Mouse (Mus musculus) myocyte (in vitro differentiated cells): ENCODE measurements at regions not wholly inside any gene's neighbourhood (a gene's known extent, or its start where the extent isn't known, plus 50 kb on each side); places are given as distances from the start of the nearest gene placed in this dataset.

Experiments
- H3K27me3 ChIP-seq: one replicate; pipeline ENCODE4 v1.6.1; 2011; ENCODE audit not compliant: control insufficient read depth, insufficient read depth, insufficient read length
- H3K36me3 ChIP-seq: one replicate; pipeline ENCODE4 v1.6.1; 2011; ENCODE audit not compliant: control insufficient read depth, insufficient read depth
- H3K4me2 ChIP-seq: one replicate; pipeline ENCODE4 v1.6.1; 2011; ENCODE audit warnings: low read depth, control low read depth
- H3K4me3 ChIP-seq: one replicate; pipeline ENCODE4 v1.5.1; 2011; ENCODE audit warnings: mild to moderate bottlenecking, control low read depth, moderate library complexity
- H3K79me2 ChIP-seq: one replicate; pipeline ENCODE4 v1.6.1; 2011; ENCODE audit not compliant: control insufficient read depth, insufficient read depth
- H3ac ChIP-seq: one replicate; pipeline ENCODE4 v1.6.1; 2011; ENCODE audit not compliant: control insufficient read depth, insufficient read length
- CEBPB ChIP-seq: IDR thresholded peaks from 2 replicates; pipeline ENCODE4 v1.6.1; 2011; ENCODE audit warnings: mild to moderate bottlenecking, moderate library complexity; ENCODE audit not compliant: poor library complexity, insufficient read depth, severe bottlenecking
- E2F4 ChIP-seq: IDR thresholded peaks from one replicate; pipeline ENCODE4 v1.6.1; 2011; ENCODE audit warnings: mild to moderate bottlenecking, control low read depth, moderate library complexity; ENCODE audit not compliant: insufficient read depth
- MAX ChIP-seq: IDR thresholded peaks from one replicate; pipeline ENCODE4 v1.6.1; 2011; ENCODE audit warnings: low read depth, mild to moderate bottlenecking, control low read depth
- MYOD1 ChIP-seq, 3 experiments: IDR thresholded peaks; one replicate each; pipeline ENCODE4 v1.6.1; 2011; ENCODE audit warnings: control low read depth in 2 of 3, low read depth in 2 of 3, mild to moderate bottlenecking in 2 of 3, moderate library complexity in 1 of 3; ENCODE audit not compliant: insufficient read length in 2 of 3, control insufficient read depth in 1 of 3
- MYOG ChIP-seq, 3 experiments: IDR thresholded peaks; one replicate each; pipeline ENCODE4 v1.6.1; 2011; ENCODE audit warnings: control low read depth in 2 of 3, low read depth in 2 of 3, mild to moderate bottlenecking in 2 of 3; ENCODE audit not compliant: insufficient read length in 2 of 3, control insufficient read depth in 1 of 3, insufficient read depth in 1 of 3
- POLR2A ChIP-seq: IDR thresholded peaks from one replicate; pipeline ENCODE4 v1.6.1; 2011; ENCODE audit warnings: low read depth, mild to moderate bottlenecking, control low read depth, moderate library complexity; ENCODE audit not compliant: insufficient read length
- POLR2AphosphoS2 ChIP-seq: IDR thresholded peaks from one replicate; pipeline ENCODE4 v1.6.1; 2011; ENCODE audit warnings: low read depth, control low read depth; ENCODE audit not compliant: insufficient read length
- REST ChIP-seq: IDR thresholded peaks from one replicate; pipeline ENCODE4 v1.6.1; 2011; ENCODE audit warnings: mild to moderate bottlenecking, control low read depth, moderate library complexity; ENCODE audit not compliant: insufficient read depth, insufficient read length
- SRF ChIP-seq: IDR thresholded peaks from one replicate; pipeline ENCODE4 v1.6.1; 2011; ENCODE audit warnings: low read depth; ENCODE audit not compliant: control insufficient read depth, insufficient read length
- TCF12 ChIP-seq: IDR thresholded peaks from one replicate; pipeline ENCODE4 v1.6.1; 2011; ENCODE audit warnings: mild to moderate bottlenecking, control low read depth; ENCODE audit not compliant: poor library complexity, insufficient read depth, severe bottlenecking
- TCF3 ChIP-seq: IDR thresholded peaks from one replicate; pipeline ENCODE4 v1.6.1; 2011; ENCODE audit warnings: low read depth, control low read depth; ENCODE audit not compliant: insufficient read length
- USF1 ChIP-seq: IDR thresholded peaks from one replicate; pipeline ENCODE4 v1.6.1; 2011; ENCODE audit warnings: low read depth, mild to moderate bottlenecking, control low read depth, moderate library complexity

DNA sequence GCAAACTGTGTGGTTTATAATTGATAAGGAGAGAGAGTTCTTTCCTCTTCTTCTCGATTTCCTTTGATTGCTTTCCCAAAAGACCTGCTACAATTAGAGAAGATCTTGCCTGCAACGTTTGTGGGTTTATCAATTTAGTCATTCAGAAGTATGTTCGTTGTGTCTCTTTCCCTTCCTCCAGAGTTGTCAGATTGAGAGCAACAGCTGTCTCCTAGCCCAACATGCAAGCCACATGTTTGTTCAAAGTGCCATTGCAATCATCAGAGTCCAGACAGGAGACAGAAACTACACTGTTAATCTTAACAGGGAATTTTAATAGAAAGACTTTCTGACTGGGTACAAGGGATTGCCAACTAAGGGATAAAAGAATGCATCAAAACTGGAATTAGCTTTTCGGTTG is 208.3 kb downstream of the Galc start:
- Histone ChIP-seq H3K79me2 (no peaks in the 10 kb centered on the region), H3ac (no peak overlapping the region), H3K36me3 (no peaks in the 10 kb centered on the region), H3K4me3 (no peak overlapping the region), H3K27me3 (no peaks in the 10 kb centered on the region), H3K4me2 (peak overlapping the region; percentile 60)
- TF ChIP-seq MYOD1 (IDR thresholded peaks at IDR 0.05; ENCODE audit: control insufficient read depth in 1 of 3, insufficient read length in 2 of 3, low read depth in 2 of 3) (peak; percentile 61 to 95 (median 93)), TCF12 (peak; percentile 60), SRF (no peak), CEBPB (peak; percentile 20; the same call in 1 of the 2 replicates)

DNA sequence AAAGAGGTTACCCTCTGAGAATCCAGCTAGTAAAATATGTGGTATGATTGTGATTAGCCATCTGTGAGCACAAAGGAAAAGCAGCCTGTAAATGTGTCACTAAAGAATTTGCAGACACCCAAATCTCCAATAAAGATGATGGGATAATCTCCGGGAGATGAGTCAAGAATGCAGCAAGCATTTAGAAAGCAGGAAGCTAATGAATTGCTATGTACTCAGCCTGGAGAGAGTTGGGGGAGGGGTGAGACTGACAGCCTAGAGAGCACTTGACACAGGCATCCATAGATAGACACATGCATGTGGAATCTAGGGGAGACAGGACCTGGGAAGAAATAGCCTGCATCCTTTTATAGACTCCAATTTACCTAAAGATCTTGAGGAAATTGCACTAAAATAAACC is 208.8 kb downstream of the Galc start:
- Histone ChIP-seq H3ac (no peak overlapping the region), H3K4me3 (no peak overlapping the region), H3K4me2 (peak overlapping the region; percentile 60), H3K36me3 (no peaks in the 10 kb centered on the region), H3K79me2 (no peaks in the 10 kb centered on the region), H3K27me3 (no peaks in the 10 kb centered on the region)
- no peak for TF ChIP-seq E2F4
- no peak for TF ChIP-seq SRF
- no peak for TF ChIP-seq USF1
- TF ChIP-seq CEBPB: peak; percentile 22; the same call in 1 of the 2 replicates

DNA sequence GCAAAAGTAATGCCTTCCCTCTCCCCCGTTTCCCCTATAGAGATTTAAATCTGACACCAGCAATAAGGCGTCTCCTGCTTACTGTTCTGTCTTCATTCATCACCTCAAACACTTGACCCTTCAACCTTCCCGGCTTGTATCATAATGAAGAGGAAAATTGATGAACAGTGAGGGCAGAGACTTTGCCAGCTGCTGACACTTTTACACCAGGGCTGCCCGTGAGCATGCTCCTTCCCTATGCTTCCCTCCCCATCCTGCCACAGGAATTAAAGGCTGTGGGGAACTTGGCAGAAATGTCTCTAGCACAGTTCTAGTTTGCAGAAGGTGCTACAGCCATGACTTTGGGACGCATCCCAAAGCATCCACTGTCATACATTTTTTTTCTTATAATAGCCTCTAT is 209.2 kb downstream of the Galc start:
- H3K4me2 ChIP-seq: peak overlapping the region; percentile 60

DNA sequence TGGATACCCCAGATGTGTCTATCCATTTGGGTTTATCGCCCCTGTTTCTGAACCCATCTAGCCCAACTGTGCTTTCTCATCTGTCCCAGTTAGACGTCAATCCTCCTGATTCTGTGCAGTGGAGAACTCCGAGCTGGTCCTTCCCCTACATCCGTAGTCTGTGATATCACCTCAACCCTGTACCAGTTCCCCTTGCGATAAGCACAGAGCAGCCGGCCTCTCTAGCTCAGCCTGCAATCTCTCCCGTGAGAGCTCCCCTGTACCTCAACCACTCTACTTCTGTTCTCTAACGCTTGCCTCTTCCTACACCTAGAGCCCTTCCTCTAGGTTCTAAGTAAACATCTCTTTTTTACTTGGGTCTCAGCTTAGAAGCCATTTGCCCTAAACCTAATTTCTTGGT is 211.5 kb downstream of the Galc start:
- no peak overlapping the region for H3K4me3 ChIP-seq
- no peak overlapping the region for H3K4me2 ChIP-seq
- no peaks in the 10 kb centered on the region for H3K79me2 ChIP-seq
- TF ChIP-seq POLR2AphosphoS2 (no peak), MYOG (IDR thresholded peaks at IDR 0.05; ENCODE audit: control insufficient read depth in 1 of 3, insufficient read depth in 1 of 3, insufficient read length in 2 of 3, low read depth in 2 of 3) (no peak), TCF12 (no peak), TCF3 (no peak), USF1 (no peak), E2F4 (no peak), SRF (no peak), MAX (no peak), CEBPB (no peak), POLR2A (no peak), REST (no peak), MYOD1 (IDR thresholded peaks at IDR 0.05; ENCODE audit: control insufficient read depth in 1 of 3, insufficient read length in 2 of 3, low read depth in 2 of 3) (no peak)
- no peaks in the 10 kb centered on the region for H3K36me3 ChIP-seq
- no peak overlapping the region for H3ac ChIP-seq
- H3K27me3 ChIP-seq: no peaks in the 10 kb centered on the region

More for the DNA sequence above, 209.2 kb downstream of the Galc start:
- Histone ChIP-seq H3ac (no peak overlapping the region), H3K36me3 (no peaks in the 10 kb centered on the region), H3K27me3 (no peaks in the 10 kb centered on the region), H3K79me2 (no peaks in the 10 kb centered on the region), H3K4me3 (no peak overlapping the region)
- no peak for TF ChIP-seq MYOD1 (IDR thresholded peaks at IDR 0.05; ENCODE audit: control insufficient read depth in 1 of 3, insufficient read length in 2 of 3, low read depth in 2 of 3)
- no peak for TF ChIP-seq TCF3
- TF ChIP-seq POLR2AphosphoS2: no peak
- TF ChIP-seq USF1: no peak
- TF ChIP-seq MAX: no peak
- no peak for TF ChIP-seq CEBPB
- no peak for TF ChIP-seq SRF
- no peak for TF ChIP-seq TCF12
- TF ChIP-seq POLR2A: no peak
- no peak for TF ChIP-seq REST
- TF ChIP-seq MYOG (IDR thresholded peaks at IDR 0.05; ENCODE audit: control insufficient read depth in 1 of 3, insufficient read depth in 1 of 3, insufficient read length in 2 of 3, low read depth in 2 of 3): no peak
- no peak for TF ChIP-seq E2F4

DNA sequence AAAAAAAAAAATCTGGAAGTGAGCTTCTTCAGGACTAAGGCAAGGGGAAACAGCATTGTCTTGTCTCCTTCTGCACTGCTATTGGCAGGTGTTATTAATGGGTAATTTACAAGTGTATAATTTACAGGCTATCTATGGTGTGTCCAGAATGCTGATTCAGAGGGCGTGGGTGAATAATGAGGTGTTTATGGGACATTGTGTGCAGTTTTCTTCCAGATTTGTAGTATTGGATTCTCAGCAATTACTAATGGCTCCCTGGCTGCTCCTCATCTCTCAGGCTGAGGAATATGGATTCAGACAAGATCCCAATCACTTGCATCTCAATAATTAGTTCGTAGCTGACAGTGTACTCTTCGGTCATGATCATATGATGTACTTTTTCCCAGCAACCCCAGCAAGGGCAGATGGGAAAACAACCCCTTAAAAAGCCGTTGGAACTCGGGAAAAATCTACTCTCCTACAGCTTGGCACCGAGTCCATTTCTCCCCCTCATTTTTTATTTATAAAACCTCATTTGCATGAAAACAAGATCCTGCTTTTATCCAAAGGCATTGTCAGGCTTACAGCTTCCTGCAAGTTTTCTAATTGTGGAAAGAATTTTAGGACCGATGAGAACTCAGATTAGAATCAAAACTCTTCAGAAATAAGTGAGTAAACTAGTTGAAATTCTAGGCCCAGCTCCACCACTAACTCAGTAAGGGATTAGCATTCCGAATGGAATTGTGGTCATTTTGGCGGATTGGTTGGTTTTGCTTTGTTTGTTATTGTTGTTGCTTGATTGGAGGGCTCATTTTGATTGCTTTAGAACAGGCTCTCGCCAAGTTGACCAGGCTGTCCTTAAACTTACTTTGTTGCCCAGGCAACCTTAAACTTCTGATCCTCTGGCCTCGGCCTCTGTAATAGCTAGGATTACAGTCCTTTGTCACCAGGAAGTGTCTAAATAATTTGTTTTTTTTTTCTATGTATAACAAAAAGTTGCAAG is 212.5 kb downstream of the Galc start:
- Histone ChIP-seq H3K79me2 (no peaks in the 10 kb centered on the region), H3K27me3 (no peaks in the 10 kb centered on the region), H3ac (no peak overlapping the region), H3K4me3 (no peak overlapping the region), H3K4me2 (no peak overlapping the region), H3K36me3 (no peaks in the 10 kb centered on the region)
- no peak for TF ChIP-seq MYOG (IDR thresholded peaks at IDR 0.05; ENCODE audit: control insufficient read depth in 1 of 3, insufficient read depth in 1 of 3, insufficient read length in 2 of 3, low read depth in 2 of 3)
- no peak for TF ChIP-seq TCF12
